Mouse (Mus musculus) adrenal gland, postnatal 0 days (tissue): ENCODE measurements around the gene Gm6460. TPM values are rescaled to one million over a fixed set of nuclear protein-coding genes. Genes with fewer than 3 reads are reported as not detected.

Experiments
- polyA plus RNA-seq: library from polyadenylated mRNA; unstranded; fragments of >200 nt; fragmentation: Nextera tagmentation; extraction: Ambion mirVana; gene quantifications from 2 replicates; pipeline ENCODE4 v1.2.1, GENCODE M21; 2015

Gm6460 gene
- not detected in 2 replicates for polyA plus RNA-seq

GRCm38 (mm10) chr5:11594613-11595012, at the start of gene Gm6460:
TSS of gene Gm6460 (plus strand) at chr5:11594913.

Other genes starting within 250 kb of the Gm6460 start
- gene Gm8897, start 178.5 kb upstream of the Gm6460 start, polyA plus RNA-seq: not detected in 2 replicates
- not detected in 2 replicates for gene Gm8906, start 92.2 kb upstream of the Gm6460 start, polyA plus RNA-seq
- not detected in 2 replicates for gene Gm8922, start 87.0 kb downstream of the Gm6460 start, polyA plus RNA-seq
- gene Gm8926, start 175.6 kb downstream of the Gm6460 start, polyA plus RNA-seq: not detected in 2 replicates